Comparison of ENCODE assay signal across 7 mouse cellular contexts in the genomic region with DNA sequence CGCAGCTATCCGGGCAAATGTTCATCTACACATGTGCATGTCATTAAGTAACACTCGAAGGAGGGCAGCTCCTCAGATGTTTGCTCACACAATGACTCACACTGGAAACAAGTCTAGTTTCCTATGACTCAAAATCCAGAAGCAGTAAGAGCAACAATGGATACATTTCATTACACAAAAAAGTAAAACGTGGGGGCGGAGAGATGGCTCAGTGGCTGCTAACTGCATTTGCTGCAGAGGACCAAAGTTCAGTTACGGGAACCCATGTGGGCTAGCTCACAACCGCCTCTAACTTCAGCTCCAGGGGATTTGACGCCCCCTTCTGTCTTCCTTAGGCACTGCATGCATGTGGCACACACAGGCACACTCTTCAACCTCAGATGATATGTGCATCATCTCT. TPM values are rescaled to one million over a fixed set of nuclear protein-coding genes. Genes with fewer than 3 reads are reported as not detected.
DNase-seq lines count a peak whose midpoint lies in the region; ATAC-seq and TF ChIP-seq lines count a peak whose summit lies in the region.

No protein-coding gene starts in this region.

- no peak overlapping the region for H3K4me2 ChIP-seq in kidney, postnatal 0 days (ENCODE audit: low read length)
- no peak overlapping the region for H3K4me2 ChIP-seq in CH12.LX (ENCODE audit: insufficient read depth, low read depth, poor library complexity, severe bottlenecking)
- H3K4me2 ChIP-seq in hindbrain, embryonic 12.5 days (replicated peaks): no peak overlapping the region
- H3K4me2 ChIP-seq in forebrain, embryonic 13.5 days: no peak overlapping the region

- no peak for DNase-seq in kidney, postnatal 0 days (ENCODE audit: low spot score)
- no peak for DNase-seq in kidney, adult 8-10 months
- peak; percentile 88 for DNase-seq in 416B (ENCODE audit: low read depth)
- peak; percentile 48 for DNase-seq in CH12.LX (ENCODE audit: extremely low read depth)

- TF ChIP-seq EP300 in CH12.LX (IDR thresholded peaks at IDR 0.05; ENCODE audit: low read length): peak; percentile 56; the same call in 1 of the 2 replicates

- no peaks in the 10 kb centered on the region for H3K79me2 ChIP-seq in CH12.LX (replicated peaks; ENCODE audit: control insufficient read depth, extremely low read depth, insufficient read depth, poor library complexity, severe bottlenecking)

- TF ChIP-seq POLR2A in CH12.LX (IDR thresholded peaks at IDR 0.05; ENCODE audit: low read depth, low read length): no peak
- no peak for TF ChIP-seq POLR2A in embryonic fibroblast, embryonic 13.5 days (IDR thresholded peaks at IDR 0.05; ENCODE audit: low read depth, low read length)

- no peaks in the 10 kb centered on the region for H3K9me3 ChIP-seq in kidney, postnatal 0 days (replicated peaks; ENCODE audit: low read length)
- peaks cover 3% of the 10 kb centered on the region for H3K9me3 ChIP-seq in CH12.LX (replicated peaks; ENCODE audit: low read length)
- no peaks in the 10 kb centered on the region for H3K9me3 ChIP-seq in hindbrain, embryonic 12.5 days (replicated peaks)
- no peaks in the 10 kb centered on the region for H3K9me3 ChIP-seq in forebrain, embryonic 13.5 days (replicated peaks)

- ATAC-seq in kidney, postnatal 0 days (replicated peaks; ENCODE audit: low FRiP score, low read depth): no peak
- no peak for ATAC-seq in hindbrain, embryonic 12.5 days (ENCODE audit: low FRiP score)
- no peak for ATAC-seq in forebrain, embryonic 13.5 days

- no peaks in the 10 kb centered on the region for H3K27me3 ChIP-seq in kidney, postnatal 0 days (ENCODE audit: insufficient read depth, low read length)
- H3K27me3 ChIP-seq in CH12.LX (replicated peaks): no peaks in the 10 kb centered on the region
- H3K27me3 ChIP-seq in hindbrain, embryonic 12.5 days: no peaks in the 10 kb centered on the region
- H3K27me3 ChIP-seq in forebrain, embryonic 13.5 days: peaks cover 3% of the 10 kb centered on the region; the same call in 1 of the 2 replicates

- H3K36me3 ChIP-seq in kidney, postnatal 0 days (ENCODE audit: insufficient read depth, low read length): no peaks in the 10 kb centered on the region
- no peaks in the 10 kb centered on the region for H3K36me3 ChIP-seq in CH12.LX (replicated peaks in 1 of 2; ENCODE audit: control insufficient read depth in 1 of 2, insufficient read depth in 1 of 2, low read length in 1 of 2)
- no peaks in the 10 kb centered on the region for H3K36me3 ChIP-seq in hindbrain, embryonic 12.5 days
- H3K36me3 ChIP-seq in forebrain, embryonic 13.5 days (ENCODE audit: poor library complexity, severe bottlenecking): no peaks in the 10 kb centered on the region

- dilution Hi-C loops in CH12.LX (cut with MboI; ENCODE audit: extremely low pct_ligation_motif_present, extremely low pct_unique_long_range_greater_than_20kb, low sequenced_read_pairs): no loop called here

- TF ChIP-seq RAD21 in CH12.LX (IDR thresholded peaks at IDR 0.05; ENCODE audit: low read depth, low read length): peak; percentile 69

- no peak overlapping the region for H3K27ac ChIP-seq in kidney, postnatal 0 days
- no peak overlapping the region for H3K27ac ChIP-seq in CH12.LX (ENCODE audit: insufficient read depth, low read depth)
- peak overlapping the region; percentile 3 for H3K27ac ChIP-seq in embryonic fibroblast, embryonic 13.5 days (ENCODE audit: insufficient read depth, low read length)
- H3K27ac ChIP-seq in hindbrain, embryonic 12.5 days: no peak overlapping the region
- no peak overlapping the region for H3K27ac ChIP-seq in forebrain, embryonic 13.5 days

- in situ Hi-C loops in CH12.LX (cut with MboI; ENCODE audit: low pct_ligation_motif_present, low pct_unique_long_range_greater_than_20kb, low sequenced_read_pairs): loop anchor here (10.0 kb wide), 1 partner anchor 325 kb away; no protein-coding TSS in a partner anchor

- no peak overlapping the region for H3K9ac ChIP-seq in kidney, postnatal 0 days (ENCODE audit: low read depth, low read length)
- no peak overlapping the region for H3K9ac ChIP-seq in CH12.LX (ENCODE audit: insufficient read depth, low read depth)
- no peak overlapping the region for H3K9ac ChIP-seq in hindbrain, embryonic 12.5 days
- no peak overlapping the region for H3K9ac ChIP-seq in forebrain, embryonic 13.5 days

- peak; percentile 31; the same call in 1 of the 2 replicates for TF ChIP-seq CTCF in kidney, postnatal 0 days (IDR thresholded peaks at IDR 0.05; ENCODE audit: low read depth)
- peak; percentile 43 to 77; a peak in 3 of 4 replicates for TF ChIP-seq CTCF in CH12.LX (conservative IDR thresholded peaks at IDR 0.05 in 1 of 2, IDR thresholded peaks at IDR 0.05 in 1 of 2; ENCODE audit: low read depth in 2 of 2, low read length in 2 of 2)
- TF ChIP-seq CTCF in embryonic fibroblast, embryonic 13.5 days (IDR thresholded peaks at IDR 0.05; ENCODE audit: borderline replicate concordance, insufficient read depth, low read length): peak; percentile 64; the same call in 1 of the 2 replicates

- WGBS in kidney, postnatal 0 days: 59% methylated on average over 8 of the region's 8 CpGs
- WGBS in hindbrain, embryonic 12.5 days: 64% methylated on average over 8 of the region's 8 CpGs
- WGBS in forebrain, embryonic 13.5 days: 70% methylated on average over 8 of the region's 8 CpGs

- no peak overlapping the region for H3K4me3 ChIP-seq in kidney, postnatal 0 days (replicated peaks; ENCODE audit: low read depth, low read length)
- no peak overlapping the region for H3K4me3 ChIP-seq in CH12.LX (replicated peaks in 1 of 3; ENCODE audit: low read depth in 2 of 3, low read length in 2 of 3, poor library complexity in 1 of 3)
- no peak overlapping the region for H3K4me3 ChIP-seq in embryonic fibroblast, embryonic 13.5 days (ENCODE audit: insufficient read depth, low read length)
- no peak overlapping the region for H3K4me3 ChIP-seq in hindbrain, embryonic 12.5 days
- H3K4me3 ChIP-seq in forebrain, embryonic 13.5 days: no peak overlapping the region

- H3K4me1 ChIP-seq in kidney, postnatal 0 days (replicated peaks; ENCODE audit: insufficient read depth, low read length): no peaks in the 10 kb centered on the region
- peaks cover 4 to 31% of the 10 kb centered on the region in 2 experiments; a peak in 3 of 4 replicates for H3K4me1 ChIP-seq in CH12.LX (ENCODE audit: control insufficient read depth in 1 of 2, insufficient read depth in 2 of 2)
- H3K4me1 ChIP-seq in embryonic fibroblast, embryonic 13.5 days (ENCODE audit: control insufficient read depth, insufficient read depth, low read length): peaks cover 13% of the 10 kb centered on the region
- H3K4me1 ChIP-seq in hindbrain, embryonic 12.5 days: no peaks in the 10 kb centered on the region
- H3K4me1 ChIP-seq in forebrain, embryonic 13.5 days: no peaks in the 10 kb centered on the region

TF ChIP-seq in CH12.LX, 34 proteins besides CTCF, POLR2A, EP300 and RAD21:
- peak; percentile 73 for TF ChIP-seq SMC3 (IDR thresholded peaks at IDR 0.05; ENCODE audit: low read depth, low read length)
- peak; percentile 47; the same call in 1 of the 2 replicates for TF ChIP-seq JUND (conservative IDR thresholded peaks at IDR 0.05; ENCODE audit: low read depth, low read length)
- peak; percentile 67; the same call in 1 of the 2 replicates for TF ChIP-seq MYC (IDR thresholded peaks at IDR 0.05; ENCODE audit: low read depth, low read length)
- no peak for TF ChIP-seq CHD2 (IDR thresholded peaks at IDR 0.05; ENCODE audit: low read length)
- peak; percentile 24; the same call in 1 of the 2 replicates for TF ChIP-seq ETS1 (conservative IDR thresholded peaks at IDR 0.05; ENCODE audit: low read depth, low read length)
- TF ChIP-seq ZNF384 (IDR thresholded peaks at IDR 0.05; ENCODE audit: low read depth, low read length): no peak
- no peak for TF ChIP-seq CHD1 (IDR thresholded peaks at IDR 0.05; ENCODE audit: low read depth, low read length)
- TF ChIP-seq IRF4 (IDR thresholded peaks at IDR 0.05; ENCODE audit: low read depth, low read length): peak; percentile 51; the same call in 1 of the 2 replicates
- no peak for TF ChIP-seq ZKSCAN1 (IDR thresholded peaks at IDR 0.05; ENCODE audit: borderline replicate concordance, low read depth, low read length)
- peak; percentile 32; the same call in 1 of the 2 replicates for TF ChIP-seq MAX (IDR thresholded peaks at IDR 0.05; ENCODE audit: low read length)
- peak; percentile 31; the same call in 1 of the 2 replicates for TF ChIP-seq BHLHE40 (IDR thresholded peaks at IDR 0.05; ENCODE audit: low read depth, low read length)
- peak; percentile 24; the same call in 1 of the 2 replicates for TF ChIP-seq JUN (IDR thresholded peaks at IDR 0.05; ENCODE audit: insufficient read depth, low read depth, low read length)
- no peak for TF ChIP-seq MAZ (IDR thresholded peaks at IDR 0.05; ENCODE audit: low read depth, low read length)
- no peak for TF ChIP-seq POLR2AphosphoS2 (IDR thresholded peaks at IDR 0.05; ENCODE audit: low read depth, low read length)
- peak; percentile 13; the same call in 1 of the 2 replicates for TF ChIP-seq MEF2A (IDR thresholded peaks at IDR 0.05; ENCODE audit: borderline replicate concordance, low read depth, low read length)

RNA-seq across cellular contexts. Expression of a gene that starts 8.9 kb away (rescaled TPM):
- polyA plus RNA-seq in kidney, postnatal 0 days (2015; fragmentation: Nextera tagmentation; extraction: Ambion mirVana): 29.0 and 31.7 TPM in 2 replicates
- 11.0 and 15.8 TPM in 2 replicates for total RNA-seq in CH12.LX (2012; rRNA removed)
- total RNA-seq in CH12.LX (2014; rRNA removed): 17.8 and 18.0 TPM in 2 replicates
- polyA plus RNA-seq in CH12.LX (2012; ENCODE audit: insufficient read length, low read depth): 21.3 and 24.5 TPM in 2 replicates
- polyA plus RNA-seq in embryonic fibroblast, embryonic 13.5 days (2011; ENCODE audit: insufficient read length, low read depth, missing spikeins): 19.3 and 19.8 TPM in 2 replicates
- 25.8 and 26.7 TPM in 2 replicates for polyA plus RNA-seq in hindbrain, embryonic 12.5 days (2016; fragmentation: Nextera tagmentation; extraction: Ambion mirVana)
- 26.1 and 28.0 TPM in 2 replicates for polyA plus RNA-seq in forebrain, embryonic 13.5 days (2015; fragmentation: Nextera tagmentation; extraction: Ambion mirVana)

Comparison
In these comparisons a context has a peak if more than half of its experiments do, and no peak if none do; other contexts are left out.
1. DNase-seq: peak in 416B (single experiment) and CH12.LX (single experiment); none in kidney, postnatal 0 days (single experiment) and kidney, adult 8-10 months (0 of 2).
2. Peak in every context shown above with its lines, with median percentiles within 50 percentile points of each other: CTCF ChIP-seq.